Mouse (Mus musculus): ENCODE measurements around the gene Rnf224.
"Not testable (repeated sequence)": the region's sequence is repeated elsewhere in the genome, so short reads cannot be mapped to it uniquely, and the experiment has no call there.

Gene Rnf224

DNA sequence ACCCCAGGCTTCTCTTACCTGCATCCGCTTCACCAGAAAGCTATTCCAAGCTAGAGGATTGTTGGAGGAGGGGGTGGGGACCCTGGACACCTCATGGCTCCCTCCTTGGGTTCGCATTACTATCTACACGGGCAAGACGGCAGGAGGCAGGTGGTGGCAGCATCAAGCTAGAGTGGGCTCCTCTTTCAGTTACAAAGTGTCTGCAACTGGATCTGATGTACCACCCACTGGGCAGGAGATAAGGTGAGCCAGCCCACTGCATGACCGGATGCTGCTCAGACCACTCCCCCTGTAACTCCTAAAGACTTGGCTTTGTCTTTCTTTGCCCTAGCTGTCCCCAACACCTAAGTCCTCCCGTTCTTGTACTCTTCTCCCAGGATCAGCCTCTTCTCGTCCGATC, at the start of gene Rnf224:
Gene Rnf224, minus strand, starts transcription at position 174 of the 400 bp plus-strand sequence.
- no peak for DNase-seq

- DNase-seq = peak; percentile 46 to 48
Observed at GRCm38 (mm10) chr2:25286314-25286713, 49.7 kb upstream of the Rnf224 start.

DNA sequence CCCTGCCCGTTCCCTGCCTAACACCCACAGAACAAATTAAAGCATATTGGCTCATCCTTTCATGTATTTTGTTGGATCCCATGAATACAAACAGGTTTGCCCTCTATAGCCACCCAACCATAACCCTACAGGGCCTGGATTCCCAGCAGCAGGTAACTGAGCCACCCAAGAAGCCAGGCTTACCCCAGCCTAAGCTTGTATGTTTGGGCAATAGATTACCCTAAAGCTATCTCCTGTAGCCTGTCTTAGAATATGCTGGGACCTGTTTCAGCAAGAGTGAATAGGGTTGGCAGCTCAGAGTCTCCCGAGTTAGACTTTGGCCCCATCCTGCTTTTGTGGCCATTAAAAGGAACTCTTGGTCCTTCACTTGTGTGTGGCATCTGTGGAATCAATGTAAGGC, 49.0 kb upstream of the Rnf224 start:
- peak in 1 of 2 experiments; percentile 24 for DNase-seq

- peak; percentile 95 to 97 for DNase-seq
Observed at GRCm38 (mm10) chr2:25278928-25279882, 42.6 kb upstream of the Rnf224 start.

- DNase-seq = no peak
Observed at GRCm38 (mm10) chr2:25273010-25273409, 36.4 kb upstream of the Rnf224 start.

DNA sequence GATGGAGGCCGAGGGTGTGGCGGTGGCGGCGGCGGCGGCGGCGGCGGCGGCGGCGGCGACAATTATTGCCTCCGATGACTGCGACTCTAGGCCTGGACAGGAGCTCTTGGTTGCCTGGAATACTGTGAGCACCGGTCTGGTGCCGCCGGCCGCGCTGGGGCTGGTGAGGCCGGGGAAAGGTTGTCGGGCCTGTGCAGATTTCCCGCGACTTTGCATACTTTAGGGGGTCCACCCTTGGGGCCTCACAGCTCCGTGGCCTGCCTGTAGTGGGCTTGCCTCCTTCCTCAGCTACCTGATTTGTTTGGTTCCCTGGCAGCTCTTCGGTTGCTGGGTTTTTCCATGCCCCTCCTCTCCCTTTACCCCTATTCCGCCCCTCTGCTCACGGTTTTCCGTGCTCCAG, 35.9 kb upstream of the Rnf224 start:
- no peak for DNase-seq

- peak; percentile 99 for DNase-seq
Observed at GRCm38 (mm10) chr2:25271827-25272511, 35.4 kb upstream of the Rnf224 start, which contains the start of the genes Ssna1 and Anapc2. TSS of gene Ssna1 (minus strand) at chr2:25272438. TSS of gene Anapc2 (plus strand) at chr2:25272478.

- DNase-seq = peak; percentile 63 to 68
Observed at GRCm38 (mm10) chr2:25267746-25268309, 31.2 kb upstream of the Rnf224 start.

DNA sequence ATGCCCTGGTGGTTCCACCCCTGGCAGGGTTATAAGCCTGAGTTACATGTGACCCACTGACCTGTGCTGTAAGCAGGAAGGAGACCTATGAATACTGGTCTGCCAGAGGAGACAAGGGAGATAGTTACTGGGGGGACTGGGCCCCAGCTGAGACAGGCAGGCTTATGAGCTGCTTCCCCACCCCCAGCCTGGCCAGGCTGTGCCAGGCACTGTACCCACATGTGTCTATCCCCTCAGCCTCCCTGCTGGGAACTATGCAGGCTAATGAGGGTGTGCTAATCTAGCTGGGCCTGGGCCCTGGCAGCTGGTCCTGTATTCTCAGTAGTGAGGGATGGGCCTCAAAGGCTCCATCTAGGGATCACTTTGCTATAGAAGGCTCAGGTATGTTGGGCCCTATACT, 30.7 kb upstream of the Rnf224 start:
- DNase-seq = peak; percentile 83 to 89

DNA sequence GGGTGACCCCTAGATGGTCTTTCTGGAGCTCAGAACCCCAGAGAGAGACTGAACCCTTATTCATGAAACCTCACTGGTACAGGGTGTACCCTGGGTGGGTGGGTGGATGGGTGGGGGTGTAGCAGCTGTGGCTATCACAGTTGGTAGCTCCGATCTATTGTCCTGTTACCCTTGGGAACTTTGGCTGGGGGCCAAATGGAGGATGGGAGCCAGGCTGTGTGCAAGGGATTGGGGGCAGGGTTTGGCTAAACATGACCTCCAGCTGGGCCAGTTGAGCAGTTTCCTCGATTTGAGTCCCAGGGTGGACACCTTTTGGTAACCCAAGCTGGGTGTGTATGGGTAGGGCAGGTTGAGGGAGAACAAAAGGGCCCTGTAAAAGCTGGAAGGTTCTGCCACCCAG, 30.1 kb upstream of the Rnf224 start:
- peak; percentile 95 for DNase-seq

- DNase-seq = peak; percentile 99
Observed at GRCm38 (mm10) chr2:25265897-25266656, 29.5 kb upstream of the Rnf224 start.

DNA sequence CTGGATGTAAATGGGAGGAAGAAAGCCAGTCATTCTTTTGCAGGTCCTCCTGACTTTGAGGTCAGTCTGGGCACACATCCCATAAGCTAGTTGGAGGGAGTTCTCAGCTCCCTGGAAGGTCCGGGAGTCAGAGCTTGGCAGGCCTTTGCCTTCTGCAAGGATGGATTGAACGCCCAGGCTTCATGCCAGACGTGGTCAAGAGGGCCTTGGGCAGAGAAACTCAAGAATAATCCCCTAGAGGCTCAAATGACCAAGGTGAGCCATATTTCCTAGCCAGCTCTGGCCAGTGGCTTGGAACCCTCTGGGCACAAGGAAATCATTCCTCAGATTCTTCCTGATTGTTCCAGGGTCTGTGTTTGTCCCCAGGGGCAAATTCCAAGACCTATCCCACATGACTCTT, 28.3 kb upstream of the Rnf224 start:
- DNase-seq = peak; percentile 95 to 97

- DNase-seq = peak in 1 of 2 experiments; percentile 59
Observed at GRCm38 (mm10) chr2:25264286-25264660, 27.7 kb upstream of the Rnf224 start.

DNA sequence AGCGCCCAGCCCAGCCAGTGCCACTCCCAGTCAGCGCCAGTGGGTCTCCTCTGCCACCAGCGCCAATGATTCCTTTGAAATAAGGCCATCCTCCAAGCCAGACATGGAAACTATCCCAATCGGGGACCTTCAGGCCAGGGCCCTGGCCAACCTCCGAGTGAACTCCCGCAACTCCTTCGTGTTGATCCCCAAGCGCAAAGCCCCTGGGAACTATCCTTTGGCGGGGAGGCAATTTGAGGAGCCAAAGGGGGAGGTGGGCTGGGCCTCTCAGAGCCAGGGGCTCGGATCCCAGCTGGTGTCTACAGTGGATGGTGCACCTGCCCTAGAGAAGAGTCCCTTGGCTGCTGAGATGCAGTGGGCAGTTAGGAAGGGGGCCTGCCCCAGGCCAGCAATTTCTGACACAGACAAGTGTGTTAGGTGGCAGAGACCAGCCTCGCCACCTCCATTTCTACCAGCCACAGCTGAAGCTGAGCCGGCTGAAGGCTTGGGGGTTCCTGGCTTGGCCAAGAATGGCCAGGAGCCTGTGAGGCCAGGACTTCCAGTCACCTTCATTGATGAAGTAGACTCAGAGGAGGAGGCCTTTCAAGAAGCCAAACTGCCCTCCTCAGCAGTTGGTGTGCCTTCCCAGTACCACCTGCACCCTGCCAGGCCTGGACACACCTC, 27.2 kb upstream of the Rnf224 start:
- peak; percentile 79 to 85 for DNase-seq

DNA sequence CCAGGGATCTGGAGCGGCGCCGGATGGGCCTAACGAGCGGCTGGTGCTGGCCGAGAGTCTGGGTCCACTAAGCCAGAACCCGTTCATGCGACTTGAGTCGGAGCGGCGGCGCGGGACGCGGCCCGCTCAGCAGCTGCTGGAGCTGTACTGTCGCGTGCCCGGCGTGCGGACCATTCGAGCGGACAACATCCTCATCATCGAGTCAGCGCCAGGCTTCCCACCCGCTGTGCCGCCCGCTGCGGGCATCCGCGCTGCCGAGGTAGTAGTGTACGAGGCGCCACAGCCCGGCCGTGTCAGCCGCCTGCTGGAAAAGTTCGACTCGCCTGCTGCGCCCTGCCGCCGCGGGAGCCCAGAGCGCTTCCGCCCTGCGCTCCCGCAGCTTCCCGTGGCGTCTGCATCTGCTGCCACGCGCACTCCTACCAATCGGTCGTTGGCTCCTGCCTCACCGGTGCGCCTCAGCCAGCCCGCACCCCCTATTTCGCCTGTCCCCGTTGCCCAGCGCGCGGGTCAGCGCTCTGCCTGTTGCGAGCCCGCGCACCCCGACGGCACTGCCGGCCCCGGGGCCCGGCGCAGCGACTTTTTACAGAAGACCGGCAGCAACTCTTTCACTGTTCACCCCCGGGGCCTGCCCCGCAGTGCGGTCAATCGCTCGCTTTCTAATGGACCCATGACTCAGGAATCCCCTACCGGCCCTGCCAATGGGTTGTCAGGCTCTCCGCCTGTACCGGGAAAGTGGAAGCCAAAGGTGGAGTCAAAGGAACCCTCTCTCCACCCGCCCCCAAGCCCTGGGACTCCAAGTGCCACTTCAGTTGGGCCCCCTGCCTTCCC, 26.4 kb upstream of the Rnf224 start:
- peak; percentile 92 to 93 for DNase-seq

DNA sequence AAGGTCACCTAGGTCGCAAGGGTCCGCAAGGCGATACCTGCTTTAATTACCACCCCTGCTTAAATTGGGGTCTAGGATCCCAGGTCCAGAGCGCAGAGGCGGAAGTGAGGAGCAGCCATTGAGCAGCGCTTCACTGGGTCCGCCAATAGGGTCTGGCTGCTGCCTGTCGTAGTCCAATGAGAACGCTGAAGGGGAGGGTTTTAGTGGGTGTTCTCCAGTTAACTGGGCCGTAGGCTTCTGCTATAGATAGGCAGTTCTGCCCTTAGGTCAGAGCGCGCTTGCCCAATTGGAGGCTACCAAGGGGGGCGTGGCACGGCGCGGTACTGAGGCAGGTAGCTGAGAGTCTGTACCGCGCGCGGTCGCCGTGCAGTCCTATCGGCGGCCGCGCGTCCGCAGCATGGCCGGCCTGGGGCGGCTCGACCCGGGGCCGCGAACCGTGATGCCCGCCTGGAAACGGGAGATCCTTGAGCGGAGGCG, 25.7 kb upstream of the Rnf224 start, which contains the start of gene Tprn:
Gene Tprn, plus strand, starts transcription at position 328 of the 477 bp plus-strand sequence.
- DNase-seq = peak; percentile 98 to 99

- DNase-seq = no peak
Observed at GRCm38 (mm10) chr2:25261870-25262269, 25.3 kb upstream of the Rnf224 start.

- peak in 1 of 2 experiments; percentile 53 for DNase-seq
Observed at GRCm38 (mm10) chr2:25258887-25259286, 22.3 kb upstream of the Rnf224 start.

DNA sequence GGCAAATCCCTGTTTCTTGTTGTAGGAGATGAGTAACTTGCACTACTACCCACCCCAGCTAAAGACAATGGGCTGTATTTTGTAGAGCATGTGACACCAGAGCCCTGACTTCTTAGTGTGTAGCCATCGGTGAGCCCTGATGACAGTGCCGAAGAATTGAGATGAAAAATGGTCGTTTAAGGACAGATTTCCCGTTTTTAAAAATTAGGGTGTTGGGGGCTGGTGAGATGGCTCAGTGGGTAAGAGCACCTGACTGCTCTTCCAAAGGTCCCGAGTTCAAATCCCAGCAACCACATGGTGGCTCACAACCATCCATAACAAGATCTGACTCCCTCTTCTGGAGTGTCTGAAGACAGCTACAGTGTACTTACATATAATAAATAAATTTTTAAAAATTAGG, 20.7 kb upstream of the Rnf224 start:
- not testable (repeated sequence) for DNase-seq

DNA sequence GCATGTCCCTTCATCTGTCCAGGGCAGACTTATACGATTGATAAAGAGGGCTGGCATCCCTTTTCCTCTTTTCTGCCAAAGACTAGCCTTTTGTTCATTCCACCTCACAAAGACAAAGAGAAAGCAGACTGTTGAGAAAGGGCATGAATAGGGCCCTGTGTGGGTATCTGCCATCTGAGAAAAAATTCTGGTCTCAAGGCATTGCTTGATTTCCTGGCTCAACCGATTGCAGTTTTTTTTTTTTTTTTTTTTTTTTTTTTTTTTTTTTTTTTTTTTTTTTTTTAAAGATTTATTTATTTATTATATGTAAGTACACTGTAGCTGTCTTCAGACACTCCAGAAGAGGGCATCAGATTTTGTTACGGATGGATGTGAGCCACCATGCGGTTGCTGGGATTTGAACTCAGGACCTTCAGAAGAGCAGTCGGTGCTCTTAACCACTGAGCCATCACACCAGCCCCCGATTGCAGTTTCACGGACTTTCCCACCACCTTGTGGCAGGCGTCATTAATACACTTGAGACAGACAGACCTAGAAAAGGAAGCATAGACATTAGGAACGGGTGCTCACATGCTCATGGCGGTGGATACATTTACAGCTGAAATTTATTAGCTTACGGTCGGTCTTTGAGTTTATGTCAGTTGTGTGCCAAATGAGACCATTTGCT, 20.0 kb upstream of the Rnf224 start:
- peak; percentile 78 to 82 for DNase-seq

Measured in cerebellum, postnatal 10 days (tissue).